Mouse (Mus musculus) A20 (cell line): ENCODE data around the gene Rps6ka3.

ENCODE experiments used
- DNase-seq: peaks from one replicate; pipeline ENCODE4 v3.0.0-alpha.2; 2011; ENCODE audit warnings: low read depth, low spot score

The Rps6ka3 gene

GRCm38 (mm10) chrX:159210007-159210406 is at the start of gene Rps6ka3:
Rps6ka3 (plus strand) TSS chrX:159210307.
- no peak for DNase-seq

- no peak for DNase-seq
These were observed 40.9 kb upstream of the Rps6ka3 start for GRCm38 (mm10) chrX:159169200-159169599.

- no peak for DNase-seq
These were observed 38.5 kb upstream of the Rps6ka3 start for GRCm38 (mm10) chrX:159171579-159171978.

GRCm38 (mm10) chrX:159191581-159191980 is 18.5 kb upstream of the Rps6ka3 start:
- DNase-seq, result peak; percentile 70

GRCm38 (mm10) chrX:159199495-159199894 is 10.6 kb upstream of the Rps6ka3 start:
- peak; percentile 64 for DNase-seq

GRCm38 (mm10) chrX:159200101-159200500 is 10.0 kb upstream of the Rps6ka3 start:
- DNase-seq, result peak; percentile 67

- DNase-seq, result no peak
These were observed 931 bp downstream of the Rps6ka3 start for GRCm38 (mm10) chrX:159210892-159211583.

- no peak for DNase-seq
These were observed 5.1 kb downstream of the Rps6ka3 start for GRCm38 (mm10) chrX:159215253-159215652.

- DNase-seq, result no peak
These were observed 12.4 kb downstream of the Rps6ka3 start for GRCm38 (mm10) chrX:159222474-159222873.

- no peak for DNase-seq
These were observed 27.2 kb downstream of the Rps6ka3 start for GRCm38 (mm10) chrX:159237275-159237674.

GRCm38 (mm10) chrX:159254001-159254884 is 44.1 kb downstream of the Rps6ka3 start:
- DNase-seq, result peak; percentile 79

- DNase-seq, result peak; percentile 93
These were observed 45.2 kb downstream of the Rps6ka3 start for GRCm38 (mm10) chrX:159255123-159255978.

GRCm38 (mm10) chrX:159256040-159256852 is 46.1 kb downstream of the Rps6ka3 start:
- peak; percentile 46 for DNase-seq

GRCm38 (mm10) chrX:159256921-159257421 is 46.9 kb downstream of the Rps6ka3 start:
- peak; percentile 72 for DNase-seq

- DNase-seq, result peak; percentile 54
These were observed 54.6 kb downstream of the Rps6ka3 start for GRCm38 (mm10) chrX:159264681-159265080.

GRCm38 (mm10) chrX:159269072-159269471 is 59.0 kb downstream of the Rps6ka3 start:
- peak; percentile 51 for DNase-seq

GRCm38 (mm10) chrX:159286765-159287164 is 76.7 kb downstream of the Rps6ka3 start:
- DNase-seq, result no peak

GRCm38 (mm10) chrX:159295879-159296278 is 85.8 kb downstream of the Rps6ka3 start:
- DNase-seq, result no peak

- DNase-seq, result peak; percentile 14
These were observed 92.5 kb downstream of the Rps6ka3 start for GRCm38 (mm10) chrX:159302349-159303311.
